Mouse (Mus musculus) embryonic facial prominence, embryonic 10.5 days (tissue): ENCODE results near the gene Ptpn22. TPM values are rescaled to one million over a fixed set of nuclear protein-coding genes. Genes with fewer than 3 reads are reported as not detected.
"Not testable (repeated sequence)": the region's sequence is repeated elsewhere in the genome, so short reads cannot be mapped to it uniquely, and the experiment has no call there.

ENCODE experiments used
- DNase-seq: peaks from one replicate; pipeline ENCODE4 v3.0.0-alpha.2; 2017; ENCODE audit warnings: low spot score
- H3K27ac ChIP-seq: fragments of 300-500 bp; sonication (generic); replicated peaks from 2 replicates; pipeline ENCODE4 v1.5.1; 2016; ENCODE audit warnings: mild to moderate bottlenecking
- H3K27me3 ChIP-seq: fragments of 300-500 bp; sonication (generic); replicated peaks from 2 replicates; pipeline ENCODE4 v1.6.1; 2016; ENCODE audit warnings: low read depth, mild to moderate bottlenecking; ENCODE audit not compliant: poor library complexity, severe bottlenecking
- H3K36me3 ChIP-seq: fragments of 300-500 bp; sonication (generic); replicated peaks from 2 replicates; pipeline ENCODE4 v1.6.1; 2016; ENCODE audit warnings: mild to moderate bottlenecking, moderate library complexity
- H3K4me1 ChIP-seq: fragments of 300-500 bp; sonication (generic); 2 replicates; pipeline ENCODE4 v1.6.1; 2016
- H3K4me3 ChIP-seq: fragments of 300-500 bp; sonication (generic); 2 replicates; pipeline ENCODE4 v1.5.1; 2016; ENCODE audit warnings: mild to moderate bottlenecking, moderate library complexity
- H3K9me3 ChIP-seq: fragments of 300-500 bp; sonication (generic); 2 replicates; pipeline ENCODE4 v1.6.1; 2016; ENCODE audit warnings: mild to moderate bottlenecking
- WGBS: fragments of 180-500 bp; shearing (Covaris S2); methylation state at CpG from one replicate; pipeline ENCODE4 v1.1.7; 2016; 5-methylcytosine and 5-hydroxymethylcytosine counted together
- polyA plus RNA-seq: library from polyadenylated mRNA; unstranded; fragments of >200 nt; fragmentation: Nextera tagmentation; extraction: Ambion mirVana; gene quantifications from 2 replicates; pipeline ENCODE4 v1.2.1, GENCODE M21; 2016

Gene Ptpn22
- polyA plus RNA-seq, result 0.11 and 0.33 TPM in 2 replicates

DNA sequence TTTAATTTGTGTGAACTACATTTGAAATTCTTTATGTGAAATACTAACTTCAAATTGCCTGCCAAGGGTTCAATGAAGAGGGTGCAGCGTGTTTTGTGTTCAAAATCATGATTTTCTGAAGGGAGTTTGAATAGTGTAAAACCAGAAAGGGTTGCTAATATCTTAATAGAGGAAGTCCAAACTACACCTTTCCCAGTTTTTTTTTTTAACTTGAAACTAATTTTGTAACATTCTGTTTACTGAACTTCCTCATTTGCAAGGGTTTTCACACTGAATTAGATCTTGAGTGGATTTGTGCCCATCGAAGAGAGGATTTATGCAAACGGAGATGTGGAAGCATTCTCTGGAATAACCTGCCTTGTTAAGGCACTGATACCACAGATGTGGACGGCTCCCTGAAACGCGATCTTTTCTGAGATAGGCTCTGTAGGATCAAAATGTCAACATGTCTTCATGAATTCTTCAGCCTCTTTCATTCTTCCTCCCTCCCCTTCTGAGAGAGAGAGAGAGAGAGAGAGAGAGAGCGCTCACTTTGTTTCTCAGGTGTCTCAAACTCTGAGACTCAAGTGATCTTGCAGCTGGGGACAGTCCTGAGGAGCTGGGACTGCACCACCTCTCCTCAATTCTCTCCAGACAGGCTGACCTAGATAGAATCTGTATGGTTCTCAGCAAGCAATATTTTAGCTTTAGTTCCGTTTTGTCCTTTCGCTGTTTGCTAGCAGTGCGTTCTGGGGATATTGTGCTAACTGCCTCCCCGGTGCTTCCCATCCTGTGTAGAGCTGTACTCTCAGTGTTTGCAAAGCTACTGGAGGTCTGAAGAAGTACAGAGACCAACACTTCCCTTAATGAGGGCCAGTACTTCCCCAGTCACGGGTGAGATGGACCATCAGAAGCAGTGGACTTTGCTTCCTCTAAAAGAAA lies at the start of gene Ptpn22:
TSS of gene Ptpn22 (plus strand) at position 915 of the 921 bp plus-strand sequence.
- H3K36me3 ChIP-seq, result no peaks in the 10 kb centered on the region
- H3K4me3 ChIP-seq, result no peak within 1 kb of the TSS
- DNase-seq, result no peak
- no peak within 1 kb of the TSS for H3K27ac ChIP-seq
- no peaks in the 10 kb centered on the region for H3K27me3 ChIP-seq
- H3K9me3 ChIP-seq, result no peaks in the 10 kb centered on the region
- no peaks in the 10 kb centered on the region for H3K4me1 ChIP-seq
- 76% methylated on average over 12 of the region's 12 CpGs for WGBS

DNA sequence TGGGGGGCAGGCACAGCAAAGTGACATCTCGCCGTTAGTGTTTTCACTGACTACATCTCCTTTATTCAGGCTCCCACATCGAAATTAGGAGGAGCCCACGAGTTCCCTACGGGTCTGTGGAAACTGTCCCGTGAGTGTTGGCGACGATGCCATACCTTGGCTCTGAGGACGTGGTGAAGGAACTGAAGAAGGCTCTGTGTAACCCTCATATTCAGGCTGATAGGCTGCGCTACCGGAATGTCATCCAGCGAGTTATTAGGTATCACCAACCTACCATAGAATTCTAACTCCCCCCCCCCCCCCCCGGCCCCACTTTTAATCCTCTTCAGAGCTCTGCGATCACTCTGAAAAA lies 49.8 kb upstream of the Ptpn22 start:
- Histone ChIP-seq H3K9me3 (no peaks in the 10 kb centered on the region), H3K27ac (peak overlapping the region; percentile 93), H3K36me3 (peaks cover 48% of the 10 kb centered on the region), H3K4me1 (peaks cover 17% of the 10 kb centered on the region), H3K4me3 (peak overlapping the region; percentile 89), H3K27me3 (no peaks in the 10 kb centered on the region)
- DNase-seq, result no peak
- 2% methylated on average over 14 of the region's 14 CpGs for WGBS

- H3K27me3 ChIP-seq, result no peaks in the 10 kb centered on the region
- peaks cover 17% of the 10 kb centered on the region for H3K4me1 ChIP-seq
- H3K4me3 ChIP-seq, result no peak overlapping the region
- no peaks in the 10 kb centered on the region for H3K9me3 ChIP-seq
- WGBS, result 93% methylated on average over 6 of the region's 6 CpGs
- peaks cover 48% of the 10 kb centered on the region for H3K36me3 ChIP-seq
- no peak overlapping the region for H3K27ac ChIP-seq
- DNase-seq, result no peak
Observed at GRCm38 (mm10) chr3:103810967-103811366, 48.6 kb upstream of the Ptpn22 start.

- Histone ChIP-seq H3K4me1 (no peaks in the 10 kb centered on the region), H3K27ac (no peak overlapping the region), H3K4me3 (no peak overlapping the region), H3K27me3 (no peaks in the 10 kb centered on the region), H3K9me3 (no peaks in the 10 kb centered on the region), H3K36me3 (peaks cover 11% of the 10 kb centered on the region)
- DNase-seq, result no peak
Observed at GRCm38 (mm10) chr3:103827548-103827947, 32.0 kb upstream of the Ptpn22 start.

DNA sequence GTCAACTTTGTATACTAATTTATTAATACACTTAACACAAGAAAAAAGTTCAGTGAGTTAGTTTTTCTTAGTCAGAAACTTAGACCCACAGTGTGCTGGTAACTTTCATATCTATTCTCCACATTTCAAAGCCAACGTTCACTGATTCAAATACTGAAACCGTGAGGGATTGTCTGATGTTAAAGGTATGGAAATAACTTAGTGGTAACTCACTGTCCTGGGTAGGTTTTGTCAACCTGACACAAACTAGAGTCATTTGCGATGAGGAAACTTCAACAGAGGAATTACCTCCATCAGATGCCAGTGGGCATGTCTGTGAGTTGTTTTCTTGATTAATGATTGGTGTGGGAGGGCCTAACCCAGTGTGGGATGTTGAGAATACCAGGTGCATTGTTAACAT lies 30.6 kb upstream of the Ptpn22 start:
- WGBS, result 88% methylated on average over 3 of the region's 3 CpGs
- no peak for DNase-seq
- Histone ChIP-seq H3K4me3 (no peak overlapping the region), H3K36me3 (no peaks in the 10 kb centered on the region), H3K9me3 (no peaks in the 10 kb centered on the region), H3K27ac (no peak overlapping the region), H3K4me1 (no peaks in the 10 kb centered on the region), H3K27me3 (no peaks in the 10 kb centered on the region)

GRCm38 (mm10) chr3:103830681-103831080 lies 28.9 kb upstream of the Ptpn22 start:
- H3K9me3 ChIP-seq, H3K4me3 ChIP-seq, DNase-seq, H3K27ac ChIP-seq, H3K27me3 ChIP-seq, H3K36me3 ChIP-seq, H3K4me1 ChIP-seq: not testable (repeated sequence)
- 78% methylated on average over 1 of the region's 1 CpGs for WGBS

- H3K27me3 ChIP-seq, result no peaks in the 10 kb centered on the region
- 77% methylated on average over 7 of the region's 7 CpGs for WGBS
- no peaks in the 10 kb centered on the region for H3K36me3 ChIP-seq
- H3K4me1 ChIP-seq, result no peaks in the 10 kb centered on the region
- no peak overlapping the region for H3K27ac ChIP-seq
- no peak for DNase-seq
- H3K4me3 ChIP-seq, result no peak overlapping the region
- H3K9me3 ChIP-seq, result no peaks in the 10 kb centered on the region
Observed at GRCm38 (mm10) chr3:103831146-103831545, 28.4 kb upstream of the Ptpn22 start.

- Histone ChIP-seq H3K4me3 (no peak within 1 kb of the TSS), H3K4me1 (no peaks in the 10 kb centered on the region), H3K27me3 (no peaks in the 10 kb centered on the region), H3K27ac (no peak within 1 kb of the TSS), H3K36me3 (no peaks in the 10 kb centered on the region), H3K9me3 (no peaks in the 10 kb centered on the region)
- DNase-seq, result no peak
Observed at GRCm38 (mm10) chr3:103832426-103832825, 27.2 kb upstream of the Ptpn22 start, which contains the start of gene Bcl2l15. Gene Bcl2l15, plus strand, starts transcription at chr3:103832601.

- no peaks in the 10 kb centered on the region for H3K36me3 ChIP-seq
- H3K4me3 ChIP-seq, result no peak overlapping the region
- WGBS, result 91% methylated on average over 2 of the region's 2 CpGs
- DNase-seq, result no peak
- H3K9me3 ChIP-seq, result no peaks in the 10 kb centered on the region
- H3K27me3 ChIP-seq, result no peaks in the 10 kb centered on the region
- H3K27ac ChIP-seq, result no peak overlapping the region
- H3K4me1 ChIP-seq, result no peaks in the 10 kb centered on the region
Observed at GRCm38 (mm10) chr3:103834001-103834400, 25.6 kb upstream of the Ptpn22 start.

DNA sequence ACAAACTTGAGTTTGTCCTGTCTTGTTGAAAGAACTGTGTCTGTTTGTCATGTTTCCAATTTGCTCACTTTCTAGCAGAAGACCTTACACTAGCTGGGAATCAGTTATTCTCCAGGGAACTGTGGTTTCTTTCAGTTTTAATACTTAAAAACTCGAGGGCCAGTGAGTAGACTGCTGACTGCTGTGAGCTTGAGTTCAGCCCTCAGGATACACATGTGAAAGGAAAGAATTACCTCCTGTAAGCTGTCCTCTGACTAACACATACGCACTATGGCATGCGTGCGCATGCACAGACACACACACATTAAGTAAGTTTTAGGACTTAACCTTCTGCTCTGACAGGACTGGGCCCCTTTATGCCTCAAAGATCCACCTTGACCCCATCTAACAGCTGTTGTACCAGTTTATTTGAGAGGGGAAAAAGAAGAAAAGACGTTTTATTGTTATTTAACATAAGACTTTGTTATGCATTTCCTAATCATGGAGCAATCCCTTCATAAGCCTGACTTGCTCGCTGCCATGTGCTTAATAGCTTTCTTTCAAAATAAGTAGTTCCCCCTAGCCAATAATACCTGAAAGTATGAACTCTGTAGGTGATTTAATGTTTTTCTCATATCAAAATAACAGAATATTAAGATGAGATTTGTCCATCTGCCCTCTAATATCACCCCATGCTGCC lies 24.2 kb upstream of the Ptpn22 start:
- no peak overlapping the region for H3K4me3 ChIP-seq
- no peak overlapping the region for H3K27ac ChIP-seq
- H3K27me3 ChIP-seq, result no peaks in the 10 kb centered on the region
- H3K36me3 ChIP-seq, result no peaks in the 10 kb centered on the region
- 77% methylated on average over 6 of the region's 6 CpGs for WGBS
- H3K9me3 ChIP-seq, result no peaks in the 10 kb centered on the region
- no peaks in the 10 kb centered on the region for H3K4me1 ChIP-seq
- no peak for DNase-seq

DNA sequence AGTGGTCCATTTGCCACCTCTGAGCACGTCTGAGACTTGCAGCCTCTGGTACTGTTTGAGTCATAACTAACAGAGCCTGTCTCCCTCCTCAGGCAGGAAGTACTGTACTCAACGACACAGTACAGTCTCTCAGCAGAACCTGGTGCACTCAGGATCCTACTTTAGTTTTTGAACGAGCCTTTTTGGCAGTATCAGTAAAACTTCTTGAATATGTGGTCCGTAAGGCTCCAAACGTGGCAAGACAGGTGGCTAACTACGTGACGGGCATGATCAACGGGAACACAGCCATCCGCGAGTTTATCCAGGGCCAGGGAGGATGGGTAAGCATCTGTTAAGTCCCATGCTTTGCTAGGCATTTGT lies 23.7 kb upstream of the Ptpn22 start:
- H3K27me3 ChIP-seq, result no peaks in the 10 kb centered on the region
- H3K4me3 ChIP-seq, result no peak overlapping the region
- WGBS, result 83% methylated on average over 10 of the region's 10 CpGs
- DNase-seq, result no peak
- no peaks in the 10 kb centered on the region for H3K36me3 ChIP-seq
- H3K27ac ChIP-seq, result no peak overlapping the region
- no peaks in the 10 kb centered on the region for H3K4me1 ChIP-seq
- H3K9me3 ChIP-seq, result no peaks in the 10 kb centered on the region

DNA sequence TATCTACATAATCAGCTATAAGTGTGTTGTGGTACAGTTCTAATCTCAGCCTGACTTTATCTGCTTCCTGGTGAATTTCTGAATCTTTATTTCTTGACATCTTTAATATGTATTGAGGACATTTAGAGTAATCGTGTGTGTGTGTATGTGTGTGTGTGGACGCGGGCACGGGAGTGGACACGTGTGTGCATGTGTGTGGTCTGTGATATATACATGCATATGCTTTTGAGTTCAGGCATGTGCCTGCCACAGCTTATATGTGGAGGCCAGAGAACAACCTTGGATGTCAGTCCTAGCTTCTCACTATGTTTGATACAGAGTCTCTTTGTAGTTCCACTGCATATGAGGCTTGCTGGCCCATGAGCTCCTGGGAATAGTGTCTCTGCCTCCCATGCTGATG lies 23.1 kb upstream of the Ptpn22 start:
- WGBS, result 95% methylated on average over 5 of the region's 5 CpGs
- no peaks in the 10 kb centered on the region for H3K9me3 ChIP-seq

GRCm38 (mm10) chr3:103839711-103840110 lies 19.9 kb upstream of the Ptpn22 start:
- no peak overlapping the region for H3K4me3 ChIP-seq
- no peaks in the 10 kb centered on the region for H3K9me3 ChIP-seq
- 89% methylated on average over 6 of the region's 6 CpGs for WGBS
- no peaks in the 10 kb centered on the region for H3K27me3 ChIP-seq
- DNase-seq, result no peak
- H3K36me3 ChIP-seq, result no peaks in the 10 kb centered on the region
- H3K27ac ChIP-seq, result no peak overlapping the region
- no peaks in the 10 kb centered on the region for H3K4me1 ChIP-seq

More for the DNA sequence above, 23.1 kb upstream of the Ptpn22 start:
- DNase-seq, result no peak
- no peak overlapping the region for H3K4me3 ChIP-seq
- no peaks in the 10 kb centered on the region for H3K27me3 ChIP-seq
- H3K27ac ChIP-seq, result no peak overlapping the region
- H3K36me3 ChIP-seq, result no peaks in the 10 kb centered on the region
- H3K4me1 ChIP-seq, result no peaks in the 10 kb centered on the region
